Mouse (Mus musculus): ENCODE data around the gene Nos1ap. TPM values are rescaled to one million over a fixed set of nuclear protein-coding genes. Genes with fewer than 3 reads are reported as not detected.

Gene Nos1ap
- 10 to 100 TPM; 17.4 to 23.6 TPM for total RNA-seq (2021)
- long read RNA-seq, experiment 1, partial matches to known transcripts = 0 of 38 reads
- long read RNA-seq, experiment 1, other reads (novel, unspliced or antisense) = 38 of 38 reads
- long read RNA-seq, experiment 2, partial matches to known transcripts = 0 of 26 reads
- long read RNA-seq, experiment 2, other reads (novel, unspliced or antisense) = 26 of 26 reads

DNA sequence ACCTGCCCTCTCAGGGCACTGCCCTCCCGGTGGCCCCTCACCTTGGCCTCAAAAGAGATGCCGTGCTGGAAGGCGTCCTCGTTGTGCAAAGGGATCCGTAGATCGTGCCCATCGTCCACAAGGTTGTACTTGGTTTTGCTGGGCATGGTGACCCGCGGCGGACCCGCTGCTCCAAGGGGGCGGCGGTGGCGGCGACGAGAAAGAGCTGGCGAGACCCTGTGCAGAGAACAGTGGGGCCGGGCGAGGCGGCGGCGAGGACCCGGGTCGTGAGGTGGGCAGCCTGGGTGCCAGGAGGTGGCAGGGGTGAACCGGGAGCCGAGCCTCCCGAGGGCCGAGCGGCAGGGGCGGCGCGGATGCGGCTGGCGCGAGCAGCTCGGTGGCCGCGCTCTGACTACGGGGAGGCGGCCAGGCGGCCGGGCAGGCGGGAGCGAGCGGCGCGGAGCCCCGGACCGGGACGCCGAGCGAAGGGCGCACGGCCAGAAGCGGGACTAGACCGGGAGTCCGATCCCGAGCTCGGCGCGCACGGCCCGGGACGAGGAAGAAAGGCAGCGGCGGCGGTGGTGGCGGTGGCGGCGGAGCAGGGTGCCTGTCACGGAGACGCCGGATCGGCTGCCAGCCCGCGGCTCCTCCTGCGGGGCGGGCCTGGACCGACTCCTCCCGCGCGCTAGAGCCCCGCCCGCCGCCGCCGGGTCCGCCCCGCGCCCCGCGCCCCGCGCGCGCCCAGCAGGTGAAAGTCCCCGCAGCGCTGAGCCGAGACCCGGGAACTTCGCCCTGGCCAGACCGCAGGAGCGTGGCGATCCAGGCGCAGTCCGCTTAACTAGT is at the start of gene Nos1ap:
Nos1ap (minus strand) TSS at position 643 of the 822 bp plus-strand sequence.
- peak; percentile 88 for DNase-seq

DNA sequence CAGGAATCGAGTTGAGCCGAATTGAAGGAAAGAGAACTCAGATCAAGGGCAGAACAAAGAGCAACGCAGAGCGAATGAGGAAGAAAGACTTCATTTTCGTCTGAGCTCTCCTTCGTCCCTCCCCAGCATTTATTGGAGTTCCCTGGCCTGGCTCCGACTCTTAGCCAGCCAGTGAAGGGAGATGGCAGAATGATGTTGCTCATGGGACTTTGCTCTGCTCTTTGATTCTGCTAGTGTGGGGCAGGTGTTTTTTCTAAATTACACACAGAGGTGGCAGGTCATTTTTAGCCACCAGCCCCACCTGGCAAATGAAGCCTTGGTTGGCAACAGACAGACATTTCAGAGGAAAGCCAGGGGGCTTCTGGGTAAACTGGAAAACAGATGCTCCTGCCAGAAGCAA is 49.3 kb upstream of the Nos1ap start:
- no peak for DNase-seq

DNA sequence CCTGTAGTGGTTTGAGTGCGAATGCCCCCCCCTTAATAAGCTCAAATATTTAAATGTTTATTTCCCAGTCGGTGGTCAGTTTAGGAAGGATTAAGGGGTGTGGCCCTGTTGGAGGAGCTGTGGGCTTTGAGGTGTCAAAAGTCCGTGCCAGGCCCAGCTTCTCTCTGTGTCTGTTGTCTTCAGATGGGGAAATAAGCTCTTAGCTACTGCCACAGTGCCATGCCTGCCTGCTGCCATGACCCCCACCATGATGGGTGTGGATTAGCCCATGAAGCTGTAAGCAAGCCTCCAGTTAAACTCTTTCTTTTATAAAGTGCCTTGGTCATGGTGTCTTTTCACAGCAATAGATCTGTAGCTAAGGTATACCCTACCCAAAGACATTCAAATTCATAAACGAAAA is 43.2 kb upstream of the Nos1ap start:
- DNase-seq = no peak

DNA sequence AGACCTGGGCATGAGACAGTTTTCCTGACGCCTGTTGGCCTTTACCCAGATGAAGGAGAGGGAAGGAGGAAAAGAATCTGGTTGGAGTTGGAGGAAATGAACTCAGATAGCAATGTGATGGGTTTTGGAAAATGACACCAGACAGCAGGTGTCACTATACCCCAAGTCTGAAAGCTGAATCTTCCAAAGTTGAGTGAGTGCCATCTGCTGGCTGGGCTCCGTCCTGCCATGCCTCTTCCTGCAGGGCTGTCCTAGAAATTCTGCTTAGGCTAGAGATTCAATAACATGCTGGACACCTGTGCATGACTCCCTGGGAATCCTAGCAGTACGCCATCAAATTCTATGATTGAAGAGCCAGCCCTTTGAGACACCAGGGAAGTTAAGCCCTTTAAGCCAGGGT is 42.7 kb upstream of the Nos1ap start:
- DNase-seq = peak; percentile 79 to 88

DNA sequence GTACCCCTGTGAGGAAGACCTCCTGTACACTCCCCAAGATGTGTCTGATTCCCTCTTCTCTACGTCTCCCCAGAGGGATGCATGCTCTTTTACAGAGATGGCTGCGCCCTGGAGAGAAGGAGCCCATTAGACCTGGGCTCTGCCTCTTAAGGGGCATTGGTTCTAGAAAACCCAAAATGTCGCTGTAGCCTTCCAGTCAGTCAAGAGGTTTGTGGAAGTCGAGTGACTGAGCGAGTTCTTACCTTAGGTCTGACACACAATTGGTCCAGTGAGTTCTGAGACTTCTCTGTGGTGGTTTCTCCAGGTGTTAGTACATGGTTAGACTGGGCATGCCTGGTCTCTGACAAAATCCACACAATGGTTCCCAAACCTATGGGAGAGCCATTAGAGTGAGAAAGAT is 41.9 kb upstream of the Nos1ap start:
- no peak for DNase-seq

DNA sequence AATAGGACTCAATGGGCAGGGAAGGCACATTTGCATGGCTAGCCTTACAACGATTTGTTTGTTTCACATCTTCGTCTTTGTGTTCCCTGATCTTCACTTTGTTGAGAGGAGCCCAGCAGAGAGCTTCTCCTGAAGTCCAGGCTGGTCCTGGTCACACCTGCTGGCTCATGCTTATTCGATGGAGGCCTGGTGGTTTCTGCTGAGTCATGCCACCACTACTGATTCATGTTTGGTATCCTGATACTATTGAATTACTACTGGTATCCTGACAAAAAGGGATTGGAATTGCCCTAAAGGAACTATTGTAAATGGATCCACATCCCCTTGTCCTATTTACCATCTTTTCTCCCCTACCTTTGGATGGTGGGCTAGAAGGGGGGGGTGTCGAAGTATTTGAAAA is 40.8 kb upstream of the Nos1ap start:
- no peak for DNase-seq

DNA sequence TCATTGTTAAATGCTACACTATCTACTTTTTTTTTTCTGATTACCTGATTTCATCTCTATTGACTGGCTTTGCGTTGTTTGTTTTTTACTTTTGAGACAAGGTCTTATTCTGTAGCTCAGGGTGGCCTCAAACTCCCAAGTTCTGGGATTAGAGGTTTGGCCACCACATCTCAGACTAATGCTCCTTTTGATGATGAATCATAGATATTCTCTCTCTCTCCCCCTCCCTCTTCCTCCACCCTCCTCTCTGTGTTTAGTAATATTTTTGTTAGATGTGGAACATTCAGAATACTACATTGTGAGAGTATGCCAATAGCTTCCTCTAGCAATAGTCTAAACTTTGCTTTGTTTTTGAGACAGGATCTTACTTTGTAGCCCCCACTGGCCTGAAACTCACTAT is 33.8 kb upstream of the Nos1ap start:
- no peak for DNase-seq

DNA sequence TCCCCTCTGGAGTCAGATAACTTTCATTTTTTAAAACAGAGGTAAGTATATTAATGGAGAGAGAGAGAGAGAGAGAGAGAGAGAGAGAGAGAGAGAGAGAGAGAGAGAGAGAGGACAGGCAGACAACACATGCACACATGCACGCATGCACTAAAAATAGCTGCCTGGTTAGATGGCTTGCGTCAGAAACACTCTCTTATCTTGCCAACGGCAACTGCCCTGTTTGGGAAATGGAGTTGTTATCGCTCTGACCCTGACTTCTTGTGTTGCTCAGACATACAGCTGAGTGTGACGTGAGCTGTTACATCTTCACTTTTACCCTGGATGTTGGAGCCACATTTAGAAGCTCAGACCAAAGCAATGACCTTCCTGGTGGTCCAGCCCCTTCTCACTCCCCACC is 33.3 kb upstream of the Nos1ap start:
- peak; percentile 42 to 79 for DNase-seq

DNA sequence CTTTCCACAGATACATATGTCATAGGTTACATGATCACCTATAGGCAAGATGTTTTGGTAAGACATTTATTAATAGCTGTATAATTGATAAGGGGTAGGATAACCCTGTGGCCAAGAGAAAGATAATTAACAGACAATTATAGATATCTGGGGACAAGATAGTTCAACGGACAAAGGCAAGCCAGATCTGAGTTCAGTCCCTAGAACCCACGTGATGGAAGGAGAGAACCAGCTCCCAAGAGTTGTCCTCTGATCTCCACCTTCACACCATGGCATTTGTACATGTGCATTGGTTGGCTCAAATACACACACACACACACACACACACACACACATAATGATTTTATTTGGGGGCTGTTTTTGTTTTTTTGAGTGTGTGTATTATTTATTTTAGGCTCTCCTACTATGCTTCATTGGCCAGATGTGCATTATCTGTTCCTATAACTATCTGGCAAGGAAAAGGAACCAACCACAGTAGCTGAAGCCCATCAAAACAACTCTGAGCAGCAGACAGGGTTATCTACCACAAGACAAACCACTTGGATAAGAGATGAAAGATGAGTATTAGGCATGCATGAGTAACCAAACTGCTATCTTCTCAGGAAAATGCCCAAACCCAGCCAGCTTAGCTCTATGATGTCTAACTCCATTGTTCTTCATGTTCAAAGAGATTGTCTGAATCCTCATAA is 30.2 kb upstream of the Nos1ap start:
- no peak for DNase-seq

DNA sequence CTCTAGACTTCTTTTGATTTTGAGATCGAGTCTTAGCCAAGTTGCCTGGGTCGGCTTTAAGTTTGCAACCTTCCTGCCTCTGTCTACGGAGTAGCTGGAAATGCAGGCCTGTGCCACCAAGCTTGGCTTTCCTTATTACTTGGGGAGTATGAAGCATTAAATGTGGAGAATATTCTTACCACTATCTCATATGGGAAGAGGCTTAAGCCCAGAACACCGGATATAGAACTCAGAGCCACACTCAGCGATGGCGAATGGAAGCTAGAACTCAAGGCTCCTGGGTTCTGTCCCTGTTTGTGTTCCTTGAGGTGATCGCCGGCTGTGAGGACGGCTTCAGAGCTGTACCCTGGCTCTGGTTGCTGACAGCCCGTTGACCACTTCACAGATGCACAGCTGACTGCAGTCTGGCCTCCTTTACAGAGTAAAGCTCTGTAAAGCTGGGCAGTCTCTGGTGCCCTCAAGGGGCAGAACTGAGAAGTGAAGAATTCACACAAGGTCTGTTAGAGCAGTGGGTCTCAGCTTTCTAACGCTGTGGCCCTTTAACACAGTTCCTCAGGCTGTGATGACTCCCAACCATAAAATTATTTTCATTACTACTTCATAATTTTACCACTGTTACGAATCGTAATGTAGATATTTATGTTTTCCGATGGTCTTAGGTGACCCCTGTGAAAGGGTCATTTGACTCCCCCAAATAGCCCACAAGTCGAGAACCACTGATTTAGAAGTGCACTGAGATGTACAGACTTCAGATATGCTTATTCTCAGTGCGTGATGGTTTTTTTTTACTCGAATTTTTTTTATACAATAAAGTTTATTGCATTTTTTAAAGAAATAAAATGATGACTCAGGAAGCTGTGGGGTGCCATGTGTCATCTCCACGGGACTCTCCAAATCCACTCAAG is 23.6 kb upstream of the Nos1ap start:
- DNase-seq = peak; percentile 57 to 81

DNA sequence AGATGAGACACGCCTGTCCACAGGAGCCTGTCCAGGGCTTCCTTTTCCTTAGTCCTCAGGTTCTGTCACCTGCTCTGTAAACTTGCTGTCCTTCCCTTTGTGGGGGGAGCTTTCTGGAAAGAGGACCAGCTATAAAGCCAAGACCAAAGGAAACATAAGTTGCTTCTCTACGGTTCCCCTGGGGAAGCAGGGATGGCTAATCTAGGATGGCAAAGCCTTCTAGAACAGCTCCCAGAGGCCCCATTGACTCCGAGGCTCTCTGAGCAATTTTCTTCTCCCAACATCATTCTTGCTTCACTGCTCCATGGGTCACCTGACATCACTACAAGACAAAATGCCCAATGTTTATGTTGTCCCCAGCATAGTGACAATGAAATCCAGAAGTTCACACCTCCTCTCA is 22.0 kb upstream of the Nos1ap start:
- no peak for DNase-seq

DNA sequence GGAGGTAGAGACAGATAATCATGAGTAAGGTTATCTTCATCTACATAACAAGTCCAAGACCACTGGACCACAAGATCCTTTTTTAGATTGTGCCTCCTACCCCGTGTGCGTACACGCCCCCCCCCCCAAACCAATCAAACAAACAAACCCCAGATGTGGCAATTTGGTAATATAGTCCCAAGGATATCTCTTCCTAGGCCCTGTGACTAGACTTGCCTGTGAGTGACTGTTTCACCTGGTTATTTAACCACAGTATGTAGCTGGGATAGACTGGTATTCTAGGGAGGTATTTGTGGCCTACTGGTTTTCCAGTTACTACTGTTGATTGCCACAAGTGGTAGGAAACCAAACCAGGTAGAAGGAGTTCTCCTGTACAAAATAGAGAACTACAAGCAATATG is 21.0 kb upstream of the Nos1ap start:
- no peak for DNase-seq

DNA sequence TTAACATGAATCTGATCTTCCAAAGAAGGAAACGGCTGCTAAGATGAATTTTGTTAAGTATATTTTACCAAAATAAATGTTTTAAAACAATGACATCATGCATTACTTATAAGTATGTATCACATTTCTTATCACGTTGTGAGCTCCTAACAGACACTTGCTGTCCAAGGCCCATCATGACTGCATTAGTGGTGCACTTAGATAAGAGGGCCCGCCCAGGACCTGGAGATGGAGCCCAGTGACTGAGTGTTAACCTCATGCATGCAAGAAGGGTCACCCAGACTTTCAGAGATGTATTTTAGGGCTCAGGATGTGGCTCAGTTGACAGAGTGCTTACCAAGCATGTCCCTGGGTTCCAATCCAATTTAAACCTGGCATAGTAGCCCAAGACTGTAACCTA is 20.6 kb upstream of the Nos1ap start:
- DNase-seq = no peak

DNA sequence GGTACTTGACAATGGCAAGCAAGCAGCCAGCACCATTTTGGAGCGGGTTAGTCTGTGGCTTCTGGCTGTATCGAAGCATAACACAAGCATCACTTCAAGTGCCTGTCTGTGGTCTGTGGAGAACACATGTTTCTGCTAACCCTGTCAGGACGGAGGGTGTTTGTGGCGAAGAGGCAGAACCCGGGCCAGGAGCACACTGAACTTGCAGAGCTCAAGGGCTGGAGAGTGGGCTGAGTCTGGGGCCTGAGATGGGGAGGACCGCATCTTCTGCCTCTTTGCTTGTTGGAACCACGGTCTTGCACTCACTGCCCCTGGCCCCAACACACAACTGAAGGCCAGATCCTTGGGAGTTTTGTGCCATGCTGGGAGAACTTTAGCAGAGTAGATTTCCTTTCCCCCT is 20.2 kb upstream of the Nos1ap start:
- no peak for DNase-seq

DNA sequence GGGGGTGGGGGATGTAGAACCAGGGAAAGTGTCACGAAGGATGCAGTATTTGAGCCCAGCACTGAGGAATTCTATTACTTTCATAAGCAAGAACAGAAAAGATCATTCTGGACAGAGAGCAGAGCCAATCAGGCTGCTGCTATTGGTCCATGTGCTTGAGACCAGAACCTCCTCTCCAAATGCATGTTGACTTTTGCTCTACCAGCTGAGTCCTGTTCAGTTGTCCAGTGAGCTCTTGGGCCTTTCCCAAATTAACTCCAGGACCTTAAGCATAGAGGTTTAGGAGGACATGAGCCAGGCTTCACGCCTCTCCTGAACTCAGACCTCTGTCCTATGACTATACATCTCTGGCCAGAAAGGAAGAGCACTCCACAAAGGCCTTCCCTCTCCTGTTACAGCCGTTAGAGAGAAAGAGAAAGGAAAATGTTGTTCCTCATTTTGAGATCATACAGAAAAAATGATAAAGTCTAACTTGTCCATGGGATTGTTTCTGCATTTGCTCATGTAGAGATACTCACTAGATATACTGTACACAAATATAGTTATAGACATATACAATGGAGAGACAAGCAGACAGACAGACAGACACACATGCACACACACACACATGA is 18.9 kb upstream of the Nos1ap start:
- no peak for DNase-seq

DNA sequence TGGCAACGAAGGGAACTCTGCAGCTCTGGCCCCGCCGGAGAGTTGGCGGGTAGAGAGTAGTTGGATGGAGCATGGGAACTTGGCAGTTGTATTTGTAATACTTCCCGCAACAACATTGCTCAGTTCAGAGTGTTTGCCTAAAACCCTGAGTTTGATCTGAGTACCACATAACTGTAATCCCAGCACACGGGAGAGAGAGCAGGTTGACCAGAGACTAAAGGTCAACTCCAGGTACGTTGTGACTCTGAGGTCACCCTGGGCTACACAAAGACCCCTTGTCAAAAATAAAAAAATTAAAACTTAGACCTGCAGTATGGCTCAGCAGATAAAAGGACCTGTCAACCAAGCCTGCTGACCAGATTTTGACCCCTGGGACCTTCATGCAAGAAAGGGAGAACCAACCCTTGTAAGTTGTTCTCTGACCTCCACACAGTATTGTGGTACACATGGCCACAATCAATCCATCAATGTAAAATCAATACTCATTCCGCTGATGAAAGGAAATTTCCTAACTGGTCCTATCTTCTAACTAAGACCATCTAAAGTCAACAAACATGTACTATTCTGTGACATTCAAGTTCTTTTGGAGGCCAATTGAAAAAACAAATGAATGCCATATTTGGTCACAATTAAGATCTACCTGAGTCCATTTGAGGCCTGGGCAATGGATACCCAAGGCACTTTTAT is 17.7 kb upstream of the Nos1ap start:
- no peak for DNase-seq

DNA sequence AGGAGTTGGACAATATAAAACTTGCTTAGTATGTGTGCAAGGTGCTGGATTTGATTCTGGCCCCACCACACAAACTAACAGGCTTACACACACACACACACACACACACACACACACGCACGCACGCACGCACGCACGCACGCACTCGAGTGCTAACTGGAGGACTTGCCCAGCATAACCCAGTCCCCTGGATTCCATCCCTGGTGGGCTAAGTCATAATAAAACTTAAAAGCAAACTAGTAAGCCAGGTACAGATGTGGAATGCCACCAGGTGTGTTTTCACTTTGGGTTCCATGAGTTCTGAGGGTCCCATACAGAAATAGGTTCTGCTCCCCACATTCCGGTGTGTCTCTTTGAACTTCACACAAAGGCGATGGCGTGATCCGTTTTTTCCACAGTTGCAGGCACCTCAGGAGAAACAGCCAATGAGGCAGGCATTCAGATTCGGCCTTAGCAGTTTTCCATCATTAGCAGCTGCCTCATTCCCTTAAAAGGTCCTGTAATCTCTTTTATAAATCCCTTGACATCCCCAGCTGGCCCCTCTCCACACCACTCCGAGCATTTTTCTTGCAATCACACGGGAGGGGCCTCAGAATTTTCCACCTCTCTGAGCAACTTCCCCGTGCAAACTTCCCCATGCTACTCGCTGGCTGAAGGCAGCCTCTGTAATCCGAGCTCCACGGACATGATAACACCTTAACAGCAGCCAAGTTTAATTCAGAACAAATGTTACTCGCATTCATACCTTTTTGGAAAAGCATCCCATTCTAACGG is 15.8 kb upstream of the Nos1ap start:
- peak; percentile 16 to 26 for DNase-seq

DNA sequence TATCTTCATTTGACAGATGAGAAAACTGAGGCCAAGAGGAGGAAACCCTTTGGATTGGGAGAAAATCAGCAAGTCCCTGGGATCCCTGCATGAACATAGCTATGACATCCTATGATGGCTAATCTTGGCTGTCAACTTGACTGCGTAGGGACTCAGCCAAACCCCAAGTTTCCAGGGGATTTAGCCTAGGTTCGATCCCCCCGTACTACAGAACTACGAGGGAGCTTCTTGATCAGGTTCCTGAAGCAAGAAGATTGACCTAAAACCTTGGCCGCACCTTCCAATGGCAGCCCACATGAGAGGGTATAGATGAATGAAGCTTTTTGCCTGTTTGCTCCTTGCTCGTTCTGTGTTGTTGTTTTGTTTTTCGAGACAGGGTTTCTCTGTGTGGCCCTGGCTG is 4.9 kb upstream of the Nos1ap start:
- no peak for DNase-seq

DNA sequence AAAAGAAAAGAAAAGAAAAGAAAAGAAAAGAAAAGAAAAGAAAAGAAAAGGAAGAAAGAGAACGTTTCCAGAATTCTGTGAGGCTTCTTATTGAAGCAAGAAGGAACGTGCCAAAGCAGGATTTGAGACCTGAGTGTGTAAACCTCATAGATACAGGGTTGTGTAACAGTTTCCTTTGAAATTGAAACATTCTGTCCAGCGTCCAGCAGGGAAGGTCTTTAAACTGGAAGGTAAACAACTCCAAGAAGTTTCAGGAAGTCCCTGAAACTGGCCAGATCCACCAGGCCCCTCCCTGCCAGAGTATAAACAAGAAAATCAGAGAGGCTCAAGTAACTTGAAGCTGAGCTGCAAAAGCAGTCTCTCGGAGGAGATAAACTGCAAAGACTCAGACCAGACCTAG is 870 bp upstream of the Nos1ap start:
- DNase-seq = no peak

DNA sequence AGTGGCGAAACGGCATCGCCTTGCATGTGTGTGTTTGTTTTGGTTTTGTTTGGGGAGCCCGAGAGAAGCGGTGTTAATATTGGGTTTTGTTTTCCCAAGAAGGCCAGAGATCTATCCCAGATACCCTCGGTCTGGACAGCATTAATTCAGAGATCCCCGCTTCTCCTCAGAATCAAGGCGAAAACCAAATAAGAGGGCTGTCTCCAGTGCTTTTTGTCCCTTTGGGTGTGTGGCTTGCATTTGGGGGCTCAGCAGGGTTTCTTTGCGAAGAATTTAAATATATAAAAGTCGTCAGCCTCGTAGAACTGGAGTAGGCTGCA is 340 bp upstream of the Nos1ap start:
- no peak for DNase-seq

DNA sequence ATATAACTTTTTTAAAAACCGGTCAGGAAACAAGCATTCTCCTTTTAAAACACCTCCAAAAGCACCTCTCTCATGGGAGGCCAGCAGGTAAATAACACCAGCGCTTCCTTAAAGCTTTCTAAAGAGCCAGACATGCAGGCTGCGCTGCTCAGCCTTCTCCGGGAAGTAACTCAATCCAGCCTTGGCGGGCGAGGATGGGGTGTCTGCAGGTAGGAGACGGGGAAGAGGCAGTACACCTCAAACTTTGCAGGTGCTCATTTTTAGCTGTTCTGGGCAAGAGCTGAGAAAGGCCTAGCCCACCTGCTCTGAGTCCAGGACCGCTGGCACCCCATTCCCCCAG is 812 bp downstream of the Nos1ap start:
- DNase-seq = peak in 1 of 2 experiments; percentile 38

Measured in heart, adult 18-20 months (tissue).